Mouse (Mus musculus) testis, adult 2 months (tissue): ENCODE measurements at regions not wholly inside any gene's neighbourhood (a gene's known extent, or its start where the extent isn't known, plus 50 kb on each side); places are given as distances from the start of the nearest gene placed in this dataset.

Experiments
- CTCF ChIP-seq: fragments of 200-500 bp; IDR thresholded peaks from 2 replicates; pipeline ENCODE4 v1.5.1; 2012; ENCODE audit warnings: low read depth, mild to moderate bottlenecking, inconsistent platforms, low read length, moderate library complexity; ENCODE audit not compliant: control insufficient read depth, insufficient read depth, insufficient replicate concordance
- POLR2A ChIP-seq: fragments of 200-500 bp; IDR thresholded peaks from 2 replicates; pipeline ENCODE4 v1.6.1; 2012; ENCODE audit warnings: low read depth, mild to moderate bottlenecking, inconsistent platforms, low read length, moderate library complexity; ENCODE audit not compliant: control insufficient read depth

- TF ChIP-seq POLR2A (no peak), CTCF (no peak)
Measured at GRCm38 (mm10) chr4:105895116-105895515, 105.4 kb downstream of the Gm12728 start.
